Mouse (Mus musculus): ENCODE data around the gene Hcn2. TPM values are rescaled to one million over a fixed set of nuclear protein-coding genes. Genes with fewer than 3 reads are reported as not detected.

Gene Hcn2
- polyA plus RNA-seq, 1 experiment from 2014 or later, result 1.2 TPM

GRCm38 (mm10) chr10:79714996-79715395, 1.4 kb upstream of the Hcn2 start:
- Histone ChIP-seq H3K27ac (ENCODE audit: low read depth, low read length) (no peak overlapping the region), H3K9ac (ENCODE audit: low read depth, low read length) (no peak overlapping the region), H3K27me3 (replicated peaks; ENCODE audit: control insufficient read depth, insufficient read depth, low read length) (peaks cover 7% of the 10 kb centered on the region), H3K9me3 (ENCODE audit: control insufficient read depth, low read length) (no peaks in the 10 kb centered on the region), H3K4me2 (ENCODE audit: low read length) (no peak overlapping the region), H3K36me3 (ENCODE audit: control insufficient read depth, insufficient read depth, low read length) (peaks cover 14% of the 10 kb centered on the region), H3K4me1 (ENCODE audit: control insufficient read depth, insufficient read depth, low read depth, low read length) (peaks cover 18% of the 10 kb centered on the region), H3K4me3 (ENCODE audit: low read length) (no peak overlapping the region)
- ATAC-seq, result no peak
- 51% methylated on average over 4 of the region's 4 CpGs for WGBS

DNA sequence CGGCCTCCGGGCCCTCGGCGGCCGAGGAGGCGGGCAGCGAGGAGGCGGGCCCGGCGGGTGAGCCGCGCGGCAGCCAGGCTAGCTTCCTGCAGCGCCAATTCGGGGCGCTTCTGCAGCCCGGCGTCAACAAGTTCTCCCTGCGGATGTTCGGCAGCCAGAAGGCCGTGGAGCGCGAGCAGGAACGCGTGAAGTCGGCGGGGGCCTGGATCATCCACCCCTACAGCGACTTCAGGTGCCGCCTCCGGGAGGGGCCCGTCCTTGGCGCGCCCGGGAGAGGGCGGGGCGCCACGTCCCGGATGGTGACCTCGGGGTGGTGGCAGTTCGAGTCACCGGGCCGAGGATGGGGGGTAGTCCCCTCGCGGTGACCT, 538 bp downstream of the Hcn2 start:
- Histone ChIP-seq H3K4me3 (ENCODE audit: low read length) (peak overlapping the region; percentile 78), H3K27ac (ENCODE audit: low read depth, low read length) (peak overlapping the region; percentile 72), H3K9ac (ENCODE audit: low read depth, low read length) (peak overlapping the region; percentile 88), H3K9me3 (ENCODE audit: control insufficient read depth, low read length) (no peaks in the 10 kb centered on the region), H3K4me1 (ENCODE audit: control insufficient read depth, insufficient read depth, low read depth, low read length) (peaks cover 18% of the 10 kb centered on the region), H3K4me2 (ENCODE audit: low read length) (peak overlapping the region; percentile 71), H3K36me3 (ENCODE audit: control insufficient read depth, insufficient read depth, low read length) (0 out of 2 replicates have a peak, but pooled peaks cover 2% of the 10 kb centered on the region), H3K27me3 (replicated peaks; ENCODE audit: control insufficient read depth, insufficient read depth, low read length) (peaks cover 7% of the 10 kb centered on the region)
- 0% methylated on average over 33 of the region's 44 CpGs for WGBS
- ATAC-seq, result peak; percentile 21; the same call in 1 of the 2 replicates

- H3K36me3 ChIP-seq (ENCODE audit: control insufficient read depth, insufficient read depth, low read length), result no peaks in the 10 kb centered on the region
- ATAC-seq, result no peak
- WGBS, result 3% methylated on average over 43 of the region's 43 CpGs
- H3K27ac ChIP-seq (ENCODE audit: low read depth, low read length), result no peak overlapping the region
- peaks cover 7% of the 10 kb centered on the region for H3K27me3 ChIP-seq (replicated peaks; ENCODE audit: control insufficient read depth, insufficient read depth, low read length)
- H3K9me3 ChIP-seq (ENCODE audit: control insufficient read depth, low read length), result no peaks in the 10 kb centered on the region
- peak overlapping the region; percentile 78 for H3K4me3 ChIP-seq (ENCODE audit: low read length)
- peaks cover 18% of the 10 kb centered on the region for H3K4me1 ChIP-seq (ENCODE audit: control insufficient read depth, insufficient read depth, low read depth, low read length)
- H3K9ac ChIP-seq (ENCODE audit: low read depth, low read length), result peak overlapping the region; percentile 88
- peak overlapping the region; percentile 71 for H3K4me2 ChIP-seq (ENCODE audit: low read length)
These were observed 1.4 kb downstream of the Hcn2 start for GRCm38 (mm10) chr10:79717640-79718357.

- H3K4me3 ChIP-seq (ENCODE audit: low read length), result no peak overlapping the region
- H3K9me3 ChIP-seq (ENCODE audit: control insufficient read depth, low read length), result no peaks in the 10 kb centered on the region
- H3K9ac ChIP-seq (ENCODE audit: low read depth, low read length), result no peak overlapping the region
- H3K4me2 ChIP-seq (ENCODE audit: low read length), result no peak overlapping the region
- H3K36me3 ChIP-seq (ENCODE audit: control insufficient read depth, insufficient read depth, low read length), result peaks cover 2% of the 10 kb centered on the region; the same call in 1 of the 2 replicates
- no peak overlapping the region for H3K27ac ChIP-seq (ENCODE audit: low read depth, low read length)
- H3K4me1 ChIP-seq (ENCODE audit: control insufficient read depth, insufficient read depth, low read depth, low read length), result peaks cover 16% of the 10 kb centered on the region
- H3K27me3 ChIP-seq (replicated peaks; ENCODE audit: control insufficient read depth, insufficient read depth, low read length), result peaks cover 5% of the 10 kb centered on the region; the same call in 1 of the 2 replicates
- 62% methylated on average over 5 of the region's 5 CpGs for WGBS
- no peak for ATAC-seq
These were observed 4.7 kb downstream of the Hcn2 start for GRCm38 (mm10) chr10:79721089-79721488.

DNA sequence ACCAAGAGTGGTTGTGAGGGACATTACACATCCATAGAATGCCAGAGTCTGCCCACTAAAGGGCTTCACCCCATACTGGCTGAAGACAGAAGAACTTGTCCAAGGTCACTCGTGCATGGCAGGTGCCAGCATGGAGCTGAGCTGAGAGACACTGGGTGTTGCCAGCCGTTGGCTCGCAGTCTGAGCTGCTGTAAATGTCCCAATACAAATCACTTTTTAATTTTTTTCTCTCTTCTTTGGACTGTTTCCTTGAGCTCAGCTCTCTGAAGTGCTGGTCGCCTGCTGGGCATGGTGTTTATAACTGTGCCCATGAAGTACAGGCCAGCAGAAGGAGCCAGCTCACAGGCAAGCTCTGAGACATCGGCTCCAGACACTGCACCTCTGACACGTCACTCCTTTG, 6.6 kb downstream of the Hcn2 start:
- 57% methylated on average over 6 of the region's 6 CpGs for WGBS
- Histone ChIP-seq H3K27ac (ENCODE audit: low read depth, low read length) (no peak overlapping the region), H3K9ac (ENCODE audit: low read depth, low read length) (no peak overlapping the region), H3K4me3 (ENCODE audit: low read length) (no peak overlapping the region), H3K9me3 (ENCODE audit: control insufficient read depth, low read length) (no peaks in the 10 kb centered on the region), H3K27me3 (replicated peaks; ENCODE audit: control insufficient read depth, insufficient read depth, low read length) (peaks cover 4% of the 10 kb centered on the region; the same call in 1 of the 2 replicates), H3K4me2 (ENCODE audit: low read length) (no peak overlapping the region), H3K36me3 (ENCODE audit: control insufficient read depth, insufficient read depth, low read length) (peaks cover 2% of the 10 kb centered on the region; the same call in 1 of the 2 replicates), H3K4me1 (ENCODE audit: control insufficient read depth, insufficient read depth, low read depth, low read length) (peaks cover 3% of the 10 kb centered on the region)
- ATAC-seq, result peak; percentile 26; the same call in 1 of the 2 replicates

DNA sequence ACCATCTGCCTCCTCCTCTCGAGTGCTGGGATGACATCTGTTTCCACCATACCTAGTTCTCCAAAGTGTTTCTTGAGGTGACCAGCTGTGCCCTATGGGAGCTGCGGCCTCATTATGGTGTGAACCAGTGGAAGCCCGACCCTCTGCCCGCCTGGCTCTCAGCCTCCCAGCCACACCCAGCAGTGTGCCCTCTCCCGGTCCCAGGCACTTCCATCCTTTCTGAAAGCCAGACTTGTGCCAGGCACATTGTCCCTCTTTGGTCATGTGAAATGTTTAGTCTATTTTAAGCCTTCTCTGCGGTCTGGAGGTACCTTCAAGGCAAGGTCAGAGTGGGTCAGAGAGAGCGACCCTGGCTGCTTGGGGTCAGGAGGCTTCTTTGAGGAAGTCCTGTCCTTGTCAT, 7.3 kb downstream of the Hcn2 start:
- WGBS, result 86% methylated on average over 7 of the region's 7 CpGs
- H3K9ac ChIP-seq (ENCODE audit: low read depth, low read length), result no peak overlapping the region
- no peak overlapping the region for H3K4me2 ChIP-seq (ENCODE audit: low read length)
- peaks cover 2% of the 10 kb centered on the region; the same call in 1 of the 2 replicates for H3K36me3 ChIP-seq (ENCODE audit: control insufficient read depth, insufficient read depth, low read length)
- no peaks in the 10 kb centered on the region for H3K9me3 ChIP-seq (ENCODE audit: control insufficient read depth, low read length)
- no peaks in the 10 kb centered on the region; the same call in 1 of the 2 replicates for H3K4me1 ChIP-seq (ENCODE audit: control insufficient read depth, insufficient read depth, low read depth, low read length)
- no peak overlapping the region for H3K27ac ChIP-seq (ENCODE audit: low read depth, low read length)
- no peaks in the 10 kb centered on the region for H3K27me3 ChIP-seq (replicated peaks; ENCODE audit: control insufficient read depth, insufficient read depth, low read length)
- ATAC-seq, result no peak
- H3K4me3 ChIP-seq (ENCODE audit: low read length), result no peak overlapping the region

GRCm38 (mm10) chr10:79726090-79726489, 9.7 kb downstream of the Hcn2 start:
- 38% methylated on average over 11 of the region's 11 CpGs for WGBS
- Histone ChIP-seq H3K4me3 (ENCODE audit: low read length) (no peak overlapping the region), H3K27ac (ENCODE audit: low read depth, low read length) (no peak overlapping the region), H3K9ac (ENCODE audit: low read depth, low read length) (no peak overlapping the region), H3K36me3 (ENCODE audit: control insufficient read depth, insufficient read depth, low read length) (peaks cover 4% of the 10 kb centered on the region), H3K9me3 (ENCODE audit: control insufficient read depth, low read length) (no peaks in the 10 kb centered on the region), H3K27me3 (replicated peaks; ENCODE audit: control insufficient read depth, insufficient read depth, low read length) (no peaks in the 10 kb centered on the region), H3K4me2 (ENCODE audit: low read length) (no peak overlapping the region), H3K4me1 (ENCODE audit: control insufficient read depth, insufficient read depth, low read depth, low read length) (no peaks in the 10 kb centered on the region; the same call in 1 of the 2 replicates)
- no peak for ATAC-seq

- no peak overlapping the region for H3K9ac ChIP-seq (ENCODE audit: low read depth, low read length)
- H3K4me2 ChIP-seq (ENCODE audit: low read length), result no peak overlapping the region
- peaks cover 13% of the 10 kb centered on the region for H3K36me3 ChIP-seq (ENCODE audit: control insufficient read depth, insufficient read depth, low read length)
- no peak overlapping the region for H3K4me3 ChIP-seq (ENCODE audit: low read length)
- ATAC-seq, result no peak
- WGBS, result 64% methylated on average over 28 of the region's 28 CpGs
- H3K27me3 ChIP-seq (replicated peaks; ENCODE audit: control insufficient read depth, insufficient read depth, low read length), result no peaks in the 10 kb centered on the region
- no peak overlapping the region for H3K27ac ChIP-seq (ENCODE audit: low read depth, low read length)
- no peaks in the 10 kb centered on the region for H3K9me3 ChIP-seq (ENCODE audit: control insufficient read depth, low read length)
- H3K4me1 ChIP-seq (ENCODE audit: control insufficient read depth, insufficient read depth, low read depth, low read length), result no peaks in the 10 kb centered on the region; the same call in 1 of the 2 replicates
These were observed 12.2 kb downstream of the Hcn2 start for GRCm38 (mm10) chr10:79728323-79729249.
